Mouse (Mus musculus): ENCODE measurements around the gene Gm2174.

Gene Gm2174

GRCm38 (mm10) chrX:56447524-56448015 is at the start of gene Gm2174:
Gene Gm2174, plus strand, starts transcription at chrX:56447965.
- DNase-seq = no peak

- DNase-seq = no peak
These were observed 43.1 kb upstream of the Gm2174 start for GRCm38 (mm10) chrX:56404646-56405045.

- no peak for DNase-seq
These were observed 42.3 kb upstream of the Gm2174 start for GRCm38 (mm10) chrX:56405482-56405881.

- DNase-seq = no peak
These were observed 41.6 kb upstream of the Gm2174 start for GRCm38 (mm10) chrX:56406128-56406527.

- no peak for DNase-seq
These were observed 31.5 kb upstream of the Gm2174 start for GRCm38 (mm10) chrX:56416277-56416676.

- DNase-seq = no peak
These were observed 30.2 kb upstream of the Gm2174 start for GRCm38 (mm10) chrX:56417541-56417940.

GRCm38 (mm10) chrX:56430601-56431000 is 17.2 kb upstream of the Gm2174 start:
- DNase-seq = no peak

GRCm38 (mm10) chrX:56435758-56436283 is 11.9 kb upstream of the Gm2174 start:
- DNase-seq = no peak

- DNase-seq = no peak
These were observed 1.0 kb upstream of the Gm2174 start for GRCm38 (mm10) chrX:56446487-56447428.

- peak; percentile 82 for DNase-seq
These were observed 7.1 kb downstream of the Gm2174 start, which contains the start of gene Ints6l for GRCm38 (mm10) chrX:56454671-56455371. Gene Ints6l, plus strand, starts transcription at chrX:56454857.

- DNase-seq = peak; percentile 94
These were observed 7.8 kb downstream of the Gm2174 start for GRCm38 (mm10) chrX:56455372-56456246.

GRCm38 (mm10) chrX:56456379-56456778 is 8.6 kb downstream of the Gm2174 start:
- DNase-seq = no peak

GRCm38 (mm10) chrX:56462020-56462933 is 14.5 kb downstream of the Gm2174 start:
- no peak for DNase-seq

GRCm38 (mm10) chrX:56464906-56465305 is 17.1 kb downstream of the Gm2174 start:
- DNase-seq = no peak

GRCm38 (mm10) chrX:56467688-56468087 is 19.9 kb downstream of the Gm2174 start:
- DNase-seq = no peak

GRCm38 (mm10) chrX:56468422-56468821 is 20.7 kb downstream of the Gm2174 start:
- no peak for DNase-seq

- DNase-seq = no peak
These were observed 26.3 kb downstream of the Gm2174 start for GRCm38 (mm10) chrX:56474035-56474434.

GRCm38 (mm10) chrX:56477553-56477952 is 29.8 kb downstream of the Gm2174 start:
- DNase-seq = no peak

GRCm38 (mm10) chrX:56481906-56482305 is 34.1 kb downstream of the Gm2174 start:
- DNase-seq = no peak

- DNase-seq = peak; percentile 38
These were observed 42.0 kb downstream of the Gm2174 start for GRCm38 (mm10) chrX:56489758-56490157.

GRCm38 (mm10) chrX:56497241-56497640 is 49.5 kb downstream of the Gm2174 start:
- DNase-seq = peak; percentile 4

Data from cerebellum, adult 11-12 months (tissue).